Mouse (Mus musculus) testis, adult 2 months (tissue): ENCODE measurements around the gene Cryga. TPM values are rescaled to one million over a fixed set of nuclear protein-coding genes. Genes with fewer than 3 reads are reported as not detected.
A peak's percentile ranks its signal among the peaks of the same experiment; 100 is the strongest.

ENCODE experiments used
- H3K27ac ChIP-seq: fragments of 200-500 bp; 2 replicates; pipeline ENCODE4 v1.5.1; 2012; ENCODE audit warnings: low read depth, low read length; ENCODE audit not compliant: control insufficient read depth, insufficient read depth
- H3K27me3 ChIP-seq: fragments of 200-500 bp; 2 replicates; pipeline ENCODE4 v1.6.1; 2012; ENCODE audit warnings: mild to moderate bottlenecking, low read length, moderate library complexity; ENCODE audit not compliant: control insufficient read depth, insufficient read depth
- H3K36me3 ChIP-seq: fragments of 200-500 bp; 2 replicates; pipeline ENCODE4 v1.6.1; 2012; ENCODE audit warnings: mild to moderate bottlenecking, low read length; ENCODE audit not compliant: control insufficient read depth, insufficient read depth
- H3K4me1 ChIP-seq: fragments of 200-500 bp; 2 replicates; pipeline ENCODE4 v1.6.1; 2012; ENCODE audit warnings: low read length; ENCODE audit not compliant: control insufficient read depth, insufficient read depth
- H3K4me3 ChIP-seq: fragments of 200-500 bp; 2 replicates; pipeline ENCODE4 v1.5.1; 2012; ENCODE audit warnings: low read depth, mild to moderate bottlenecking, low read length, moderate library complexity, mixed read lengths; ENCODE audit not compliant: control insufficient read depth
- CTCF ChIP-seq: fragments of 200-500 bp; IDR thresholded peaks from 2 replicates; pipeline ENCODE4 v1.5.1; 2012; ENCODE audit warnings: low read depth, mild to moderate bottlenecking, inconsistent platforms, low read length, moderate library complexity; ENCODE audit not compliant: control insufficient read depth, insufficient read depth, insufficient replicate concordance
- POLR2A ChIP-seq: fragments of 200-500 bp; IDR thresholded peaks from 2 replicates; pipeline ENCODE4 v1.6.1; 2012; ENCODE audit warnings: low read depth, mild to moderate bottlenecking, inconsistent platforms, low read length, moderate library complexity; ENCODE audit not compliant: control insufficient read depth
- polyA plus RNA-seq: library from polyadenylated mRNA; depleted of rRNA; stranded (reverse); fragments of >200 nt; gene quantifications from 2 replicates; pipeline ENCODE4 v1.2.3, GENCODE M21; 2012

Gene Cryga
- polyA plus RNA-seq, 1 experiment, result not detected

GRCm38 (mm10) chr1:65112807-65113196, 9.6 kb upstream of the Cryga start:
- Histone ChIP-seq H3K4me3 (peak overlapping the region; percentile 31), H3K4me1 (peaks cover 3% of the 10 kb centered on the region; the same call in 1 of the 2 replicates), H3K27me3 (no peaks in the 10 kb centered on the region), H3K36me3 (no peaks in the 10 kb centered on the region), H3K27ac (peak overlapping the region; percentile 36; the same call in 1 of the 2 replicates)
- TF ChIP-seq CTCF, result no peak
- TF ChIP-seq POLR2A, result 0 out of 2 replicates have a peak, but pooled peaks have one; percentile 15

GRCm38 (mm10) chr1:65112031-65112806, 9.0 kb upstream of the Cryga start:
- H3K27ac ChIP-seq, result peak overlapping the region; percentile 36; the same call in 1 of the 2 replicates
- no peaks in the 10 kb centered on the region for H3K27me3 ChIP-seq
- no peak overlapping the region; the same call in 1 of the 2 replicates for H3K4me3 ChIP-seq
- no peaks in the 10 kb centered on the region for H3K36me3 ChIP-seq
- peaks cover 3% of the 10 kb centered on the region; the same call in 1 of the 2 replicates for H3K4me1 ChIP-seq
- TF ChIP-seq CTCF (peak; percentile 75), POLR2A (no peak)

GRCm38 (mm10) chr1:65109756-65110435, 6.7 kb upstream of the Cryga start:
- Histone ChIP-seq H3K36me3 (no peaks in the 10 kb centered on the region), H3K4me1 (peaks cover 3% of the 10 kb centered on the region; the same call in 1 of the 2 replicates), H3K4me3 (peak overlapping the region; percentile 3; the same call in 1 of the 2 replicates), H3K27me3 (no peaks in the 10 kb centered on the region), H3K27ac (no peak overlapping the region)
- no peak for TF ChIP-seq POLR2A
- TF ChIP-seq CTCF, result no peak

- no peaks in the 10 kb centered on the region for H3K36me3 ChIP-seq
- H3K27me3 ChIP-seq, result no peaks in the 10 kb centered on the region
- H3K4me1 ChIP-seq, result peaks cover 5% of the 10 kb centered on the region; the same call in 1 of the 2 replicates
- TF ChIP-seq POLR2A (no peak), CTCF (no peak)
- no peak overlapping the region for H3K4me3 ChIP-seq
- no peak overlapping the region for H3K27ac ChIP-seq
Measured at GRCm38 (mm10) chr1:65109196-65109595, 6.0 kb upstream of the Cryga start.

GRCm38 (mm10) chr1:65107654-65108279, 4.6 kb upstream of the Cryga start:
- no peaks in the 10 kb centered on the region for H3K36me3 ChIP-seq
- no peaks in the 10 kb centered on the region for H3K27me3 ChIP-seq
- H3K27ac ChIP-seq, result no peak overlapping the region
- no peak overlapping the region for H3K4me3 ChIP-seq
- H3K4me1 ChIP-seq, result peaks cover 12% of the 10 kb centered on the region
- TF ChIP-seq CTCF, result no peak
- no peak for TF ChIP-seq POLR2A

GRCm38 (mm10) chr1:65096953-65097352, 6.2 kb downstream of the Cryga start:
- H3K36me3 ChIP-seq, result no peaks in the 10 kb centered on the region
- no peak overlapping the region for H3K27ac ChIP-seq
- H3K27me3 ChIP-seq, result no peaks in the 10 kb centered on the region
- no peaks in the 10 kb centered on the region for H3K4me1 ChIP-seq
- no peak for TF ChIP-seq POLR2A
- TF ChIP-seq CTCF, result no peak
- H3K4me3 ChIP-seq, result no peak overlapping the region

- no peak for TF ChIP-seq CTCF
- no peak for TF ChIP-seq POLR2A
- Histone ChIP-seq H3K36me3 (no peaks in the 10 kb centered on the region), H3K27me3 (no peaks in the 10 kb centered on the region), H3K4me3 (no peak overlapping the region), H3K4me1 (no peaks in the 10 kb centered on the region), H3K27ac (no peak overlapping the region)
Measured at GRCm38 (mm10) chr1:65091566-65091965, 11.6 kb downstream of the Cryga start.
